Mouse (Mus musculus): ENCODE measurements at regions not wholly inside any gene's neighbourhood (a gene's known extent, or its start where the extent isn't known, plus 50 kb on each side); places are given as distances from the start of the nearest gene placed in this dataset.

DNA sequence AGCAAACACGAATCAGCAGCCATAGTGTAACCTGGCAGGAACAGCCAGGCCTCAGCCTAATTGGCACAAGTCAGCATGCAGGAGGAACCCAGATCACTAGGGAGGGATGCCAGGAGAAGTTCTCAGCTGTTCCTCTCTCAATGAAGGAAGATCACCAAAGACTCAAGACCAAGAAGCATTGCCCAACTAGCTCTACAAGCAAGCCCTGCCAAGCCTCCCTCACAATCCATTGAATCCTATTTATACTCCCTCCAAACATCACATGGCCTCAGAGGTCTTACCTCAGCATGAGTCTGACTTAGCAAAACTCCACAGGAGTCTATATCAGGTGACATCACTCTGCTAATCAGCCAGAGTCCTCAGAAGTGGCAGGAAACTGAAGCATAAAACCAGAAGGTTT lies 135.1 kb downstream of the Rbm43 start:
- TF ChIP-seq CTCF (IDR thresholded peaks at IDR 0.05; ENCODE audit: low read depth) = no peak
- H3K36me3 ChIP-seq (ENCODE audit: insufficient read depth) = no peaks in the 10 kb centered on the region
- H3K27me3 ChIP-seq (ENCODE audit: insufficient read depth, low read length) = no peaks in the 10 kb centered on the region
- 89% methylated on average over 1 of the region's 1 CpGs for WGBS
- no peak overlapping the region for H3K4me2 ChIP-seq (ENCODE audit: low read depth)
- no peak overlapping the region for H3K27ac ChIP-seq (ENCODE audit: low read depth, low read length)
- no peak overlapping the region for H3K4me3 ChIP-seq (ENCODE audit: low read depth, low read length)
- H3K9me3 ChIP-seq (ENCODE audit: low read length) = no peaks in the 10 kb centered on the region
- no peak for DNase-seq
- no peak for ATAC-seq
- no peak overlapping the region for H3K9ac ChIP-seq
- no peaks in the 10 kb centered on the region for H3K4me1 ChIP-seq (ENCODE audit: insufficient read depth)

DNA sequence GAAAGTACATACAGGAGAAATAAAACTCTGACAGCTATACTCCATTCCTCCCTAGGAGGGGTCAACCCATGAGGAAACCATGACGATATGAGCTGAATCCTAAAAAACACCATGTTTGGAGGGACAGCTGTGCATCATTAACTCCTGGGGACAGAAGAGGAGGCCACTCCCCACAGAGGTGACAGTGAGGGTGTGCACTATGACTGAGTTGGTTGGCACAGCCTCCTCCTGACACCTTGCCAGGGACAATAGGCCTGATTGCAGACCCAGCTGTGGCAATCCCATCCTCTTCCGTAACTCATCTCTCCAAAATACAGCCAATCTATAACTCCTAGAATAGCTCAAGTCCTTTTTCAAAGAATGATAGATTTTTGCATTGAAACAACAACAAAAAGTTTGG lies 112.0 kb downstream of the Rbm43 start:
- H3K4me3 ChIP-seq (ENCODE audit: low read depth, low read length) = no peak overlapping the region
- H3K27ac ChIP-seq (ENCODE audit: low read depth, low read length) = no peak overlapping the region
- TF ChIP-seq CTCF (IDR thresholded peaks at IDR 0.05; ENCODE audit: low read depth) = no peak
- DNase-seq = no peak
- ATAC-seq = no peak
- no peaks in the 10 kb centered on the region for H3K36me3 ChIP-seq (ENCODE audit: insufficient read depth)
- no peak overlapping the region for H3K4me2 ChIP-seq (ENCODE audit: low read depth)
- H3K9me3 ChIP-seq (ENCODE audit: low read length) = no peaks in the 10 kb centered on the region
- no peaks in the 10 kb centered on the region for H3K27me3 ChIP-seq (ENCODE audit: insufficient read depth, low read length)
- WGBS = 76% methylated on average over 2 of the region's 2 CpGs
- H3K4me1 ChIP-seq (ENCODE audit: insufficient read depth) = no peaks in the 10 kb centered on the region
- no peak overlapping the region for H3K9ac ChIP-seq

DNA sequence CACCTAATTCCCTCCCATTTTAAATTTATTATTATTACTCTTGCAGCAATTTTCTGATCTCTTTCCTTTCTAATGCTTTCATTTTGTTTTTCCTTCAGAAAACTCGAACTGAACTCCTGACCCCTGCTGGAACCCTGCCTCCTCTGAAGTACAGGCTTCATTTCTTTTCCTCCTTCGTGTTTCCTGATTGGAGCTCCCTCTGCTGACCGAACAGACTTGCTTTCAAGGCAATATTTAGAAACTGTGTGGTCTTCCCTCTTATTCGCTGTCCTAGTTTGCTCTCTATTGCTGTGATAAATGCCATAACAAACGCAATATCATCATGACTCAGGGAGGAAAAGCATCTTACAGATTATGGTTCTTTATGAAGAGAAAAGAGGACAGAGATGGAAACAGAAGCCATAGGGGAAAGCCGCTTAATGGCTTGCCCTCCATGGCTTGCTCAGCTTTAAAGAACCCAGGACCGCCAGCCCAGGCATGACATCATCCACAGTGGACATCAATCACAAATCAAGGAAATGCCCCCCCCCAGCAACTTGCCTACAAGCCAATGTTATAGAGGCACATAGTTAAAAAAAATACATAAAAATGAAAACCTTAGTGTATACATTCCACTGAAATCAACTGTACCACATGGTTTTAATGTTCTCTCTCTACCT lies 104.5 kb downstream of the Rbm43 start:
- Histone ChIP-seq H3K4me2 (ENCODE audit: low read depth) (no peak overlapping the region), H3K4me1 (ENCODE audit: insufficient read depth) (no peaks in the 10 kb centered on the region), H3K27me3 (ENCODE audit: insufficient read depth, low read length) (no peaks in the 10 kb centered on the region), H3K36me3 (ENCODE audit: insufficient read depth) (no peaks in the 10 kb centered on the region), H3K9ac (no peak overlapping the region), H3K27ac (ENCODE audit: low read depth, low read length) (no peak overlapping the region), H3K4me3 (ENCODE audit: low read depth, low read length) (no peak overlapping the region), H3K9me3 (ENCODE audit: low read length) (no peaks in the 10 kb centered on the region)
- peak; percentile 70; the same call in 1 of the 2 replicates for ATAC-seq
- 39% methylated on average over 7 of the region's 7 CpGs for WGBS
- peak; percentile 84 for TF ChIP-seq CTCF (IDR thresholded peaks at IDR 0.05; ENCODE audit: low read depth)
- peak; percentile 81 for DNase-seq

DNA sequence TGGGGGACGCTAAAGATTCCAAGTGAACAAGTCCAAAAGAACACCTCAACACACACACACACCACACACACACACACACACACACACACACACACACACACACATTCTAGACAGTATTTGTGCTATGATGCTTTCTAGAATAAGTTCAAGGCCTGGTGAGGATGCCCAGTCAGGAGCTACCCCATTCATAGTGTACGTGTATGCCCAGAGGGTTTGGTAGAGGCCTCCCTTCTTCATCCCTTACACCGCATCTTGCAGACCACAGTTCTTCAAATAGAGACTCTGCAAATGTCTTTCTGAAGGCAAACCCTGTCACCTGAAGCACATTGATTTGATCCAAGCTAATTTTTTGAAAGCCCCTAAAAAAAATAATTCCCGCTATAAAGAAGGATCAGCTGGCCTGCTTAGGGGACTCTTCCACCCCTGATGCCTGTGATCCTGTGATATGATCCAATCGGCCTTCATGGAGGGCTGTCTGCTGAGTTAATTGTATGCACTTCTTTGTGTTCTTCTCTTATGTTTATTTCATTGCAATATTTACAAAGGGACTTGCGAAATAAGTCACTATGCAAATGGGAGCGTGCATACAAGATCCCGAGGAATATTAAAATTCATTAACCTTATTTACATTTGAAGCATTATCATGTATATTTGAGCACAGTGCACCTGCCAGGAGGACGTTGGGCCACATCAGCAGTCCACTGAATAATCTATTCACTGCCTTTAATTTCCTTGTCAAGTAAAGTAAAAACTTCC lies 103.8 kb downstream of the Rbm43 start:
- no peaks in the 10 kb centered on the region for H3K4me1 ChIP-seq (ENCODE audit: insufficient read depth)
- ATAC-seq (no peak; the same call in 1 of the 2 replicates), DNase-seq (no peak)
- WGBS = 39% methylated on average over 9 of the region's 9 CpGs
- no peak overlapping the region for H3K9ac ChIP-seq
- H3K27ac ChIP-seq (ENCODE audit: low read depth, low read length) = no peak overlapping the region
- no peaks in the 10 kb centered on the region for H3K27me3 ChIP-seq (ENCODE audit: insufficient read depth, low read length)
- TF ChIP-seq CTCF (IDR thresholded peaks at IDR 0.05; ENCODE audit: low read depth) = no peak
- no peaks in the 10 kb centered on the region for H3K36me3 ChIP-seq (ENCODE audit: insufficient read depth)
- no peak overlapping the region for H3K4me2 ChIP-seq (ENCODE audit: low read depth)
- no peak overlapping the region for H3K4me3 ChIP-seq (ENCODE audit: low read depth, low read length)
- no peaks in the 10 kb centered on the region for H3K9me3 ChIP-seq (ENCODE audit: low read length)

DNA sequence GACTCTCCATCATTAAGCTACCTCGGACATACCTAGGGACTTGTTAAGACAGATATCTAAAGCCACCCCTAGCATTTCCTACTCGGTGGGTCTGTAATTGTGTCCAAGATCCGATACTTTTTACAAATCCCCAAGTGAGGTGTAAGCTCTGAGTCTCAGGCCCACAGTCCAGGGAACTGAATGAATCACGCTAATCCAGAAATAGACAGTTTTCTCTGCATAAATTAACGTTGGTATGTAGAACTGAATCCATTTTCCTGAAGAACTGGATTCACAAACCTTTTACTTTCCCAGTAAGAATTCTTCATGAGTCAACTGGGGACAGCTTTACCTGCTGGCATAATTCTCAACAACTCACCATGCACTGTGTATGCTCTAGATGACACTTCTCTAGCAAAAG lies 97.1 kb downstream of the Rbm43 start:
- Histone ChIP-seq H3K4me3 (ENCODE audit: low read depth, low read length) (no peak overlapping the region), H3K9me3 (ENCODE audit: low read length) (no peaks in the 10 kb centered on the region), H3K36me3 (ENCODE audit: insufficient read depth) (no peaks in the 10 kb centered on the region), H3K4me2 (ENCODE audit: low read depth) (no peak overlapping the region), H3K9ac (no peak overlapping the region), H3K27me3 (ENCODE audit: insufficient read depth, low read length) (no peaks in the 10 kb centered on the region), H3K4me1 (ENCODE audit: insufficient read depth) (no peaks in the 10 kb centered on the region), H3K27ac (ENCODE audit: low read depth, low read length) (no peak overlapping the region)
- DNase-seq (no peak), ATAC-seq (no peak)
- 82% methylated on average over 5 of the region's 5 CpGs for WGBS
- TF ChIP-seq CTCF (IDR thresholded peaks at IDR 0.05; ENCODE audit: low read depth) = no peak

DNA sequence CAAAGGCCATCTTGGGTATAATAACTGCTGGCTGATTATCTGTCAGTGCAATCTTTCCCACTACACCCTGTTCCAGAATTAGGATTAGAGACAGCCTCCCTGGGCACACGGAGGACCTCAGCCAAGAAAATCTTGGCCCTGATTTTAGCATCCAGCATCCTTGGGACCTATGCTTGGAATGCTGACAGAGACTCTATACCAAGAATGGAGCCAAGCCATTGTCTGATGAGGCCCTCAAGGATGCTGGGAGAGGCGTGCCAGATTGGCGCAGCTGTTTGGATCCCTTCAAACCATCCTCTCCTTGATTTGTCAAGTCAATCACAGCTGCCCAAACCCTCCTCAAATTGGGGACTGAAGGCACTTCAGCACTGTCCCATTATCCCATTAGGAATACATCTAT lies 94.2 kb downstream of the Rbm43 start:
- DNase-seq = no peak
- WGBS = 67% methylated on average over 3 of the region's 3 CpGs
- H3K4me3 ChIP-seq (ENCODE audit: low read depth, low read length) = no peak overlapping the region
- H3K4me1 ChIP-seq (ENCODE audit: insufficient read depth) = no peaks in the 10 kb centered on the region
- H3K9ac ChIP-seq = no peak overlapping the region
- H3K4me2 ChIP-seq (ENCODE audit: low read depth) = no peak overlapping the region
- no peaks in the 10 kb centered on the region for H3K36me3 ChIP-seq (ENCODE audit: insufficient read depth)
- H3K27me3 ChIP-seq (ENCODE audit: insufficient read depth, low read length) = no peaks in the 10 kb centered on the region
- H3K9me3 ChIP-seq (ENCODE audit: low read length) = no peaks in the 10 kb centered on the region
- no peak for TF ChIP-seq CTCF (IDR thresholded peaks at IDR 0.05; ENCODE audit: low read depth)
- no peak for ATAC-seq
- no peak overlapping the region for H3K27ac ChIP-seq (ENCODE audit: low read depth, low read length)

DNA sequence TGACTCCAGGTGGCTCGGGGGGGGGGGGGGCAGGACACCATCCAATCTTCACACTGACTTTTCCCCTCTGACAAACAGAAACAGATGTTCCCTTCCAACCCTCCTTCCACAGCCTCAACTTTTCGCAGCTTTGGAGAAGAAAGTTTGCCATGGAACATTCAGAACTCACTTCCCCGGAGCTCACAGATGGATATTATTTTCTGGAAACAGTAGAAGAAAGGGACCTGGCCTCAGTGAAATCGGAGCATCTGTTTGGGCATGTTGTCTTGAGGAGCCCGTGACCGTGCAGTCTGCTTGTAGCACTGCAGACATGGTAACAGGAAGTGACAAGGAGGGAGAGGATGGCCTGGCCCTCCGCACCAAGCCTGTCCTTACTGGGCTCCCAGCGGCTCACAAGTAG lies 90.1 kb downstream of the Rbm43 start:
- no peak overlapping the region for H3K9ac ChIP-seq
- TF ChIP-seq CTCF (IDR thresholded peaks at IDR 0.05; ENCODE audit: low read depth) = no peak
- no peak for DNase-seq
- H3K36me3 ChIP-seq (ENCODE audit: insufficient read depth) = no peaks in the 10 kb centered on the region
- 71% methylated on average over 8 of the region's 8 CpGs for WGBS
- ATAC-seq = peak; percentile 23; the same call in 1 of the 2 replicates
- no peaks in the 10 kb centered on the region for H3K9me3 ChIP-seq (ENCODE audit: low read length)
- H3K27ac ChIP-seq (ENCODE audit: low read depth, low read length) = no peak overlapping the region
- H3K27me3 ChIP-seq (ENCODE audit: insufficient read depth, low read length) = no peaks in the 10 kb centered on the region
- H3K4me1 ChIP-seq (ENCODE audit: insufficient read depth) = peaks cover 5% of the 10 kb centered on the region; the same call in 1 of the 2 replicates
- no peak overlapping the region for H3K4me3 ChIP-seq (ENCODE audit: low read depth, low read length)
- no peak overlapping the region for H3K4me2 ChIP-seq (ENCODE audit: low read depth)

Measured in forebrain, postnatal 0 days (tissue).